Mouse (Mus musculus) midbrain, embryonic 16.5 days (tissue): Measurements from ENCODE around the gene Gm8237. TPM values are rescaled to one million over a fixed set of nuclear protein-coding genes. Genes with fewer than 3 reads are reported as not detected.
"Not testable (repeated sequence)": the region's sequence is repeated elsewhere in the genome, so short reads cannot be mapped to it uniquely, and the experiment has no call there.

ENCODE experiments used
- ATAC-seq: fragments of 200-750 bp; cut with Nextera tagmentation; 2 replicates; pipeline ENCODE4 v1.8.0; 2017; ENCODE audit warnings: moderate TSS enrichment
- H3K27ac ChIP-seq: fragments of 300-500 bp; sonication (generic); 2 replicates; pipeline ENCODE4 v1.5.1; 2014; ENCODE audit warnings: mild to moderate bottlenecking, low read length, mixed read lengths
- H3K27me3 ChIP-seq: fragments of 300-500 bp; sonication (generic); 2 replicates; pipeline ENCODE4 v1.6.1; 2014; ENCODE audit warnings: low read depth, low read length, mixed read lengths; ENCODE audit not compliant: control insufficient read depth, insufficient read depth
- H3K36me3 ChIP-seq: fragments of 300-500 bp; sonication (generic); 2 replicates; pipeline ENCODE4 v1.6.1; 2014; ENCODE audit warnings: mild to moderate bottlenecking, low read length, moderate library complexity, mixed read lengths; ENCODE audit not compliant: control insufficient read depth, insufficient read depth
- H3K4me1 ChIP-seq: fragments of 300-500 bp; sonication (generic); 2 replicates; pipeline ENCODE4 v1.6.1; 2014; ENCODE audit warnings: mild to moderate bottlenecking, low read length, mixed read lengths; ENCODE audit not compliant: control insufficient read depth, insufficient read depth
- H3K4me2 ChIP-seq: fragments of 300-500 bp; sonication (generic); 2 replicates; pipeline ENCODE4 v1.6.1; 2014; ENCODE audit warnings: mild to moderate bottlenecking, low read length, mixed read lengths
- H3K4me3 ChIP-seq: fragments of 300-500 bp; sonication (generic); 2 replicates; pipeline ENCODE4 v1.5.1; 2014; ENCODE audit warnings: low read depth, mild to moderate bottlenecking, low read length, moderate library complexity, mixed read lengths
- H3K9ac ChIP-seq: fragments of 300-500 bp; sonication (generic); 2 replicates; pipeline ENCODE4 v1.6.1; 2014; ENCODE audit warnings: low read depth, low read length, mixed read lengths
- H3K9me3 ChIP-seq: fragments of 300-500 bp; sonication (generic); replicated peaks from 2 replicates; pipeline ENCODE4 v1.6.1; 2014; ENCODE audit warnings: mild to moderate bottlenecking, low read length, mixed read lengths; ENCODE audit not compliant: control insufficient read depth, poor library complexity, severe bottlenecking
- WGBS: fragments of 180-500 bp; shearing (Covaris S2); extraction: QIAGEN DNeasy Blood & Tissue Kit; methylation state at CpG from one replicate; pipeline ENCODE4 v1.1.7; 2014; 5-methylcytosine and 5-hydroxymethylcytosine counted together
- polyA plus RNA-seq: library from polyadenylated mRNA; unstranded; fragments of >200 nt; fragmentation: Nextera tagmentation; extraction: Ambion mirVana; gene quantifications from 2 replicates; pipeline ENCODE4 v1.2.1, GENCODE M21; 2015

The Gm8237 gene
- 1.3 and 1.5 TPM in 2 replicates for polyA plus RNA-seq

DNA sequence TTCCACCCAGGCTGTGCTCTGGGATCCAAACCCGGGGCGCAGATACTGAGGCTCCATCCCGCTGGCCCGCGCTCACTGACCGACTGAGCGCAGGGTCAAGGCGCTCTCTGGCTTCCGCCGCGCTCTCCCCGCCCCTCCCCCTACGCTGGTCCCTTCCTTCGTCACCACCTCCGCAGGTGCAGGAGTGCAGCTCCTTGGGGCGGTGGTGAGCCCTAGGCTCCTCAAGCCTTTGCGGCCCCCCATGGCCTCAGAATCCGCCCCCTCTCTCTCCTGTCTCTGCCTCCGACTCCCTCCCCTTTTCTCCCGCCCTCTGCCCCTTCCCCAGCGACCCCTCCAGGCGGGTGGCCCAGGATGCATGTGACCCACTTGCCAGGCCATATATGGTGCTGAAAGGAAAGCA lies at the start of gene Gm8237:
Gene Gm8237 (minus strand): TSS at position 142 of the 400 bp plus-strand sequence.
- peak within 1 kb of the TSS; percentile 59 for H3K4me2 ChIP-seq
- peak; percentile 83 for ATAC-seq
- WGBS: 0% methylated on average over 11 of the region's 22 CpGs
- peak within 1 kb of the TSS; percentile 49 for H3K4me3 ChIP-seq
- not testable (repeated sequence) for H3K36me3 ChIP-seq, H3K9me3 ChIP-seq, H3K27me3 ChIP-seq, H3K4me1 ChIP-seq, H3K27ac ChIP-seq
- H3K9ac ChIP-seq: peak within 1 kb of the TSS; percentile 71

DNA sequence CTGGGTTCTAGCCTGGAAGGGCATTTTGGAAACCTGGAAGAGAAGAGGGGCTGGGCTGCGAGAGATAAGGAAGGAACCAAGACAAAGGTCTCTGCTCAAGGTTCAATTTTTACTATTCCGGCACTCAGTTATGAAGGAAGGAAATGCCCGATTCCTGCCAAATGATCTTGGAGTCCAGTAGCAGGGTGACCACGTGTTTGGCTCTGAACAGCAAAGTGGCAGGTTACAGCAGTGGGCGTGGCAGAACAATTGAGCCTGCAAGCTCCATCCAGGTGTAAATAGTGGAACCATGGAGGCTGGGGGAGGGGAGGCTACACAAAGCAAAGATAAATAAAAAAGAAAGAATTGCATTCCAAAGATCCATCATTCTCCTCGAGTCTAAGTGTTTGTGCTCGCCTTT lies 43.1 kb upstream of the Gm8237 start:
- H3K9me3 ChIP-seq, H3K4me3 ChIP-seq, H3K36me3 ChIP-seq, H3K27ac ChIP-seq, H3K27me3 ChIP-seq, ATAC-seq, H3K9ac ChIP-seq, H3K4me2 ChIP-seq, H3K4me1 ChIP-seq: not testable (repeated sequence)
- WGBS: 81% methylated on average over 7 of the region's 7 CpGs

DNA sequence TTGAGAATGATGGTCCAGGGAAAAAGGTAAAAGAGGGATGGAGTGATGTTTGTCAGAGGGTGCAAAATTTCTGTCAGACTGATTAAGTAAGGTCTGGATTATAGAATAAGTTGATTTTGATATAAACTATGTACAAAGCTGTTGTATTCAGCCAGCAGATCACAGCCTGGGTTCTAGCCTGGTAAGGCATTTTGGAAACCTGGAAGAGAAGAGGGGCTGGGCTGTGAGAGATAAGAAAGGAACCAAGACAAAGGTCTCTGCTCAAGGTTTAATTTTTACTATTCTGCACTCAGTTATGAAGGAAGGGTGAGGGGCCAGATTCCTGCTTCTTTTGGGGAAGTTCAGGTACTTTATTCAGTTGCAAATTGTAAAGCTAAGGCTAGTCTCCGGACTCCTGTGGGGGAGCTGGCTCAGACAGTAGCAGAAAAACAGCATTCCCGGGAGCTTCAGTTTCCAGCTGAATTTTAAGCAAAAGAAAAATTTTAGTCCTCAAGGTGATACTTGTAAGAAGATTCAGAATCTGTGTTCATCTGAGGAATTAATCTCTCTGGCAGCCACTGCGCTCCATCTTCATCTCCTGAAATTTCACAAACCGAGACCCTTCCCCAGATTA lies 38.3 kb upstream of the Gm8237 start:
- not testable (repeated sequence) for H3K4me1 ChIP-seq, H3K9ac ChIP-seq, H3K4me3 ChIP-seq, H3K9me3 ChIP-seq, H3K27ac ChIP-seq, ATAC-seq, H3K36me3 ChIP-seq, H3K4me2 ChIP-seq, H3K27me3 ChIP-seq
- 83% methylated on average over 4 of the region's 4 CpGs for WGBS

DNA sequence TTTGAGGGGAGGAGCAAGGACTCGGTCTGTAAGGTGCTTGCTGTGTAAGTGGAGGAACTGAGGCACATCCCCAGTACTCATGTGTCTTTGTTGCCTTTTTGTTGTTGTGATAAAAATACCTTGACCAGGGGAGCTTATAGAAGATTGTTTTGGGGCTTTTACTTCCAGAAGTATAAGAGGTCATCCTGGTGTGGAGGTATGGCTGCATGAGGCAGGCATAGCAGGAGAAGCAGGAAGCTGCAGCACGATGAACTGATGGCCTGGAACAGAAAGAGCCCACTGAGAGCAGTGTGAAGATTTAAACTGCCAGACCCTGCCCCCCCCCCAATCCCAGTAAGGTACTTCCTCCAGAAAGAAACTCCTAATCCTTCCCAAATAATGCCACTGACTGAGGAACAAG lies 33.5 kb upstream of the Gm8237 start:
- not testable (repeated sequence) for H3K4me1 ChIP-seq, H3K27me3 ChIP-seq, H3K9ac ChIP-seq, ATAC-seq, H3K9me3 ChIP-seq, H3K4me2 ChIP-seq, H3K4me3 ChIP-seq, H3K36me3 ChIP-seq, H3K27ac ChIP-seq
- WGBS: 89% methylated on average over 2 of the region's 2 CpGs

DNA sequence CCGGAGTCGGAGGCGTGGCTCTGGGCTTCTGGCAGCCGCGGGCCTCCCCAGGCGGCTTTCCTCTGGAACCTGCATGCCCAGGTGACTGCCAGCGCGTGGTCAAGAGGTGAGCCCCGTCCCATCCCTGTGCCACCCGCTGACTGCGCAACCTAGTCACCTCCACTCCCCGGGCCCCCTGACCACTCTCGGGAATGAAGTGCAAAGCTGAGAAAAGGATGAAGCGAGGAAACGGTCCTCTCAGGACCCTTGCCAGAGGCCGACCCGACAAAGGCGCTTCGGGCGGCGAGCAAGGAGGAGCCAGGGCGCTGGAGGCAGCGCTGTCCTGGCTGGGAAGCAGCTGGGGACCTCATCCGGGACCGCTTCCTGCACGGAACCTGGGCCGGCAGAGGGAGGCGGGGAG lies 391 bp downstream of the Gm8237 start:
- Histone ChIP-seq H3K4me3 (peak overlapping the region; percentile 49), H3K9ac (peak overlapping the region; percentile 71), H3K4me2 (peak overlapping the region; percentile 59)
- not testable (repeated sequence) for H3K4me1 ChIP-seq, H3K36me3 ChIP-seq, H3K27ac ChIP-seq, H3K27me3 ChIP-seq, ATAC-seq, H3K9me3 ChIP-seq
- under 1% methylated on average over 20 of the region's 28 CpGs for WGBS

DNA sequence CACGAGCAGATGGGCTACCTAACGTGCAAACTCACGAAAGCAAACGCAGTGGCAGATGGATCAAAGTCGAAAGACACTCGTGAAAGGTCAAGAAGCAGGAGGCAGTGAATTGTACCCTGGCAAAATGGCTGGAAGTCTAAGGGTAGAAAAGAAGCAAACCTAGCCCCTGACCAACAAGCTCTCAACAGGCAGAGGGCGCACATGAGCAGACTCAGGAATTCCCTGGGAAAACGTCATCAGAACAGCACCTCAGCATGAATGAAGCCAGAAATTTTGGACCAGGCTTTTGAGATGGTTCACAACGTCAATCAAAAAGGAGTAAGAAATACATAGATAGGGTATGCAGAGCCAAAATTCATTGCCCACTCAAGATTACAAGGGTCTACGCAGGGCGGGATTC lies 1.0 kb downstream of the Gm8237 start:
- not testable (repeated sequence) for H3K9me3 ChIP-seq, H3K4me2 ChIP-seq, H3K4me3 ChIP-seq, H3K9ac ChIP-seq, H3K27me3 ChIP-seq, H3K36me3 ChIP-seq, H3K27ac ChIP-seq, H3K4me1 ChIP-seq, ATAC-seq
- WGBS: 5% methylated on average over 5 of the region's 11 CpGs

DNA sequence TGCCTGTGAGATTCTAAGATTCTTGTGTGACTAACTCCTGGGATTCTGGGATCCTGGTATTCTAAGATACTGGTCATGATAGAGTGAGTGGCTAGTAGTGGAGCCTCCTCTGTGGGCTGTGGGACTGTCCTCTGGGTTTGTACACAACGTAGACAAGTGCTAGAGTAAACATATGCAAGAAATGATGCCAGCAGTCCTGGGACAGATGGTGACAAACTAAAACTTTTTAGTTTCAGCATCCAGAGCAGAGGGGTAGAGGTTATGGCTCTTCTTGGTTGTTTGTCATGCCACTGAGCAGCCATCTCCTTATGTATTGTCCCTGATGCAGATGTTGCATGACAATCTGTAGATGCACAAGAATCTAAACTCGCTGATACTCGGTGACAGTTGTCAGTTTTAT lies 24.3 kb downstream of the Gm8237 start:
- not testable (repeated sequence) for H3K9me3 ChIP-seq, H3K27me3 ChIP-seq, H3K9ac ChIP-seq, ATAC-seq, H3K4me2 ChIP-seq, H3K4me3 ChIP-seq, H3K4me1 ChIP-seq, H3K27ac ChIP-seq, H3K36me3 ChIP-seq
- whole genome bisulfite sequencing: 89% methylated on average over 3 of the region's 3 CpGs

DNA sequence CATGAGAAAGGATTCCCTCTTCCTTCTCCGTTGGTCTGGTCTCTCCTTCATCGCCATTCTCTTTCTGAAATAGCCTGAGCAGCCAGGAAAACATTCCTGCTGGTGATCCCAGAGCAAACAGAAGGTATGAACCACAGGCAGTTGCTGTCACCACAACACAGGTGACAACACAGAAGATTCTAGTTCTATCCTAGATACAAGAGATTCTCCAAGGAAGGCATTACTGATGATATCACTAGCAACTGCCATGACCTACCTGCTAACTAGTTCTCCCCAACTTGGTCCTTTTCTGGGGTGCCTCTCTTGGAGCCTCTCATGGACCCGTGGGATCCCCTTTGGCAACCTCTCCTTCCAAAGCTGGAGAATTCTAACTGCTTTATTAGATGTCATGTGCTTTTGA lies 50.0 kb downstream of the Gm8237 start, which contains the start of gene Gm3424:
Gene Gm3424 (minus strand): TSS at position 101 of the 400 bp plus-strand sequence.
- no CpG with 5 or more reads among the region's 3 CpGs for WGBS
- not testable (repeated sequence) for H3K4me1 ChIP-seq, ATAC-seq

DNA sequence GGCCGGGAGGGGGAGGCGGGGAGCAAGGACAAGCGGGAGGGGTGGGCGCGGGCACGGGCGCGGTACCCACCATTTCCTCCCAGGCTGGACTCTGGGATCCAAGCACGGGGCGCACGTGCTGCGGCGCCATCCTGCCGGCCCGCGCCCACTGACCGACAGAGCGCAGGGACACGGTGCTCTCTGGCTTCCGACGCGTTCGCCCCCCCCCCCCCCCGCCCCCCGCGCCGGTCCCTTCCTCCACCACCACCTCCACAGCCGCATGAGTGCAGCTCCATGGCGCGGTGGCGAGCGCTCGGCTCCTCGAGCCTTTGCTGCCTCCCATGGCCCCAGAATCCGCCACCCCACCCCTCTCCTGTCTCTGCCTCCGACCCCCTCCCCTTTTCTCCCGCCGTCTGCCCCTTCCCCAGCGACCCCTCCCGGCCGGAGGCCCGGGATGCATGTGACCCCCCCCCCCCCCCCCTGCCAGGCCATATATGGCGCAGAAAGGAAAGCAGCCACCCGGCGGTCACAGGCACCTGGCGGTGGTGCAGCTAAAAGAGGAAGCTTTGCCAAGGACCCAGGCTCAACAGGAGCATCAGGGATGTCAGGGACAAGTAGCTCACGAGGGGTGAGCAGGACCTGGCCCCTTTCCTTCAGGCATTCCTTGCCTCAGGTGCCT lies 67.4 kb downstream of the Gm8237 start:
- H3K9ac ChIP-seq, H3K4me3 ChIP-seq, H3K4me1 ChIP-seq, H3K27ac ChIP-seq, H3K36me3 ChIP-seq, H3K4me2 ChIP-seq, H3K27me3 ChIP-seq, H3K9me3 ChIP-seq: not testable (repeated sequence)
- ATAC-seq: peak; percentile 89
- no CpG with 5 or more reads among the region's 47 CpGs for WGBS

More for the DNA sequence above, 50.0 kb downstream of the Gm8237 start, which contains the start of gene Gm3424:
- not testable (repeated sequence) for H3K36me3 ChIP-seq, H3K9me3 ChIP-seq, H3K27ac ChIP-seq, H3K4me3 ChIP-seq, H3K9ac ChIP-seq, H3K27me3 ChIP-seq, H3K4me2 ChIP-seq
